ENCODE assay signal across 8 mouse cellular contexts in genomic region chr2:103073219-103073982, GRCm38 (mm10). TPM values are rescaled to one million over a fixed set of nuclear protein-coding genes. Genes with fewer than 3 reads are reported as not detected.
DNase-seq lines count a peak whose midpoint lies in the region; ATAC-seq lines count a peak whose summit lies in the region.

TSS of gene Pdhx (minus strand) at chr2:103073513.
TSS of gene Apip (plus strand) at chr2:103073675.

- intact Hi-C loops in heart, postnatal 14 days (cut with DNase I) = no loop called here

- H3K4me1 ChIP-seq in forebrain, embryonic 14.5 days (ENCODE audit: control insufficient read depth, insufficient read depth, low read length) = peaks cover 19% of the 10 kb centered on the region
- peaks cover 28% of the 10 kb centered on the region for H3K4me1 ChIP-seq in neural tube, embryonic 15.5 days

- peak within 1 kb of the TSS; percentile 75 for H3K27ac ChIP-seq in forebrain, embryonic 14.5 days (ENCODE audit: low read depth, low read length)
- H3K27ac ChIP-seq in neural tube, embryonic 15.5 days (replicated peaks) = peak within 1 kb of the TSS; percentile 89

- no peaks in the 10 kb centered on the region for H3K27me3 ChIP-seq in forebrain, embryonic 14.5 days (replicated peaks; ENCODE audit: control insufficient read depth, insufficient read depth, low read length)
- H3K27me3 ChIP-seq in neural tube, embryonic 15.5 days (replicated peaks) = no peaks in the 10 kb centered on the region

- peak; percentile 98 for DNase-seq in ES-CJ7 (ENCODE audit: low read depth, low spot score)
- DNase-seq in cerebellum, adult 11 months = peak; percentile 100
- DNase-seq in forebrain, embryonic 14.5 days (ENCODE audit: low spot score) = peak; percentile 100
- DNase-seq in heart, postnatal 14 days = peak; percentile 100
- peak; percentile 100 for DNase-seq in layer of hippocampus, adult 11-12 months (ENCODE audit: low spot score)
- peak; percentile 100 for DNase-seq in lung, adult 18-20 months
- peak; percentile 100 for DNase-seq in testis, postnatal 14 days (ENCODE audit: low spot score)

- no peaks in the 10 kb centered on the region for H3K36me3 ChIP-seq in forebrain, embryonic 14.5 days (ENCODE audit: control insufficient read depth, insufficient read depth, low read length)
- no peaks in the 10 kb centered on the region for H3K36me3 ChIP-seq in neural tube, embryonic 15.5 days

- under 1% methylated on average over 53 of the region's 55 CpGs for WGBS in forebrain, embryonic 14.5 days
- WGBS in neural tube, embryonic 15.5 days = under 1% methylated on average over 55 of the region's 55 CpGs

- no peaks in the 10 kb centered on the region for H3K9me3 ChIP-seq in forebrain, embryonic 14.5 days (replicated peaks; ENCODE audit: control insufficient read depth, low read length)
- no peaks in the 10 kb centered on the region for H3K9me3 ChIP-seq in neural tube, embryonic 15.5 days (replicated peaks)

- peak within 1 kb of the TSS; percentile 89 for H3K9ac ChIP-seq in forebrain, embryonic 14.5 days (ENCODE audit: low read length)
- peak within 1 kb of the TSS; percentile 75 for H3K9ac ChIP-seq in neural tube, embryonic 15.5 days (replicated peaks)

- ATAC-seq in forebrain, embryonic 14.5 days = peak; percentile 99
- peak; percentile 100 for ATAC-seq in neural tube, embryonic 15.5 days (ENCODE audit: low FRiP score)

- H3K4me2 ChIP-seq in forebrain, embryonic 14.5 days (ENCODE audit: low read length) = peak within 1 kb of the TSS; percentile 58
- H3K4me2 ChIP-seq in neural tube, embryonic 15.5 days = peak within 1 kb of the TSS; percentile 58

- H3K4me3 ChIP-seq in forebrain, embryonic 14.5 days (ENCODE audit: low read depth, low read length) = peak within 1 kb of the TSS; percentile 76
- peak within 1 kb of the TSS; percentile 74 for H3K4me3 ChIP-seq in neural tube, embryonic 15.5 days (replicated peaks)

RNA-seq across cellular contexts. Expression of gene Pdhx, which starts in this region (rescaled TPM):
- 63.8 and 67.5 TPM in 2 replicates for polyA plus RNA-seq in forebrain, embryonic 14.5 days (2014; fragmentation: Nextera tagmentation; extraction: Ambion mirVana)
- total RNA-seq in heart, postnatal 14 days (2021) = 100 to 1,000 TPM; 140 to 173 TPM
- polyA plus RNA-seq in neural tube, embryonic 15.5 days (2015; fragmentation: Nextera tagmentation; extraction: Ambion mirVana) = 70.6 and 74.0 TPM in 2 replicates

RNA-seq across cellular contexts. Expression of gene Apip, which starts in this region (rescaled TPM):
- polyA plus RNA-seq in forebrain, embryonic 14.5 days (2014; fragmentation: Nextera tagmentation; extraction: Ambion mirVana) = 52.4 and 61.6 TPM in 2 replicates
- 10 to 100 TPM; 56.0 to 60.8 TPM for total RNA-seq in heart, postnatal 14 days (2021)
- polyA plus RNA-seq in neural tube, embryonic 15.5 days (2015; fragmentation: Nextera tagmentation; extraction: Ambion mirVana) = 54.3 and 57.3 TPM in 2 replicates

Comparison
In these comparisons a context has a peak if more than half of its experiments do, and no peak if none do; other contexts are left out.
1. Peak in every context shown above with its lines: DNase-seq, ATAC-seq, H3K4me3 ChIP-seq and H3K27ac ChIP-seq.